Mouse (Mus musculus) cerebellum, postnatal 14 days (tissue): ENCODE measurements at regions not wholly inside any gene's neighbourhood (a gene's known extent, or its start where the extent isn't known, plus 50 kb on each side); places are given as distances from the start of the nearest gene placed in this dataset.

Experiments used
- DNase-seq, 2 experiments: peaks; one replicate each; pipeline ENCODE4 v3.0.0; 2021; ENCODE audit warnings: mixed read lengths in 2 of 2

DNA sequence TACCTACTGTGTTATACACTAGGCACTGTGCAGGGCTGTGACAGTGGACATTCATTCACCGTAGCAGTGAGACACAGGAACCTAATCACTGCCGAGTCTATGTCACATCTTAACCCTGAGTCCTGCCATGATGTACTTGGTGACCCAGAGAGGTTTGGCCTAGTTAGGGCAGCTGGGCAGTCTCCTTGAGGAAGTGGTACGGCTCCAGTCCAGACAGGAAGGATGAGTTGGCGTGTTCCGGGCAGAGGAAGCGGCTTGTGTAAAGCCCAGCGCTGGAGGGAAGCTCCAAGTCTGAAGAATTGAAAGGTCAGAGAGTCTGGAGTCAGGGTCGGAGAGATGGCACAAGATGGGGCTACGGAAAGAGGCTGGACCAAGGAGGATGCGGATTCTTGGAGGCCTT lies 99.4 kb upstream of the Smim15 start:
- no peak for DNase-seq

DNA sequence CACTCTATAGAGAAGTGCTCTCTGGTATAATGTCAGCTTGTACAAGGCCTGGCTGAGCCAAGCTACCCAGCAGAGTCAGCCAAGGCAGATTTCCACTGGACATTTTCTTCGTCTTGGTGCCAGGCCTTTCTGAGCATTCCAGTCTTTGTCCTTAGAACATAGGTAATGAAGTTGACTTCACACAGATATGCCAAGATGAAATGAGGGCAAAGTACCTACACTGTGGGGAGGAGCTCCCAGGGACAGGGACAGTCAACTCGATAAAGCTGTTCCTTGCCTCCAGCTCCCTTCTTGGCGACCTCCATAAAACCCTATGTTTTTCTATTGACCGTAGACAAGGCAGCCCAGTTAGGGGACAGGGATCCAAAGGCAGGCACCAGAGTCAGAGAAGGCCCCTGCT lies 101.3 kb upstream of the Smim15 start:
- no peak for DNase-seq

DNA sequence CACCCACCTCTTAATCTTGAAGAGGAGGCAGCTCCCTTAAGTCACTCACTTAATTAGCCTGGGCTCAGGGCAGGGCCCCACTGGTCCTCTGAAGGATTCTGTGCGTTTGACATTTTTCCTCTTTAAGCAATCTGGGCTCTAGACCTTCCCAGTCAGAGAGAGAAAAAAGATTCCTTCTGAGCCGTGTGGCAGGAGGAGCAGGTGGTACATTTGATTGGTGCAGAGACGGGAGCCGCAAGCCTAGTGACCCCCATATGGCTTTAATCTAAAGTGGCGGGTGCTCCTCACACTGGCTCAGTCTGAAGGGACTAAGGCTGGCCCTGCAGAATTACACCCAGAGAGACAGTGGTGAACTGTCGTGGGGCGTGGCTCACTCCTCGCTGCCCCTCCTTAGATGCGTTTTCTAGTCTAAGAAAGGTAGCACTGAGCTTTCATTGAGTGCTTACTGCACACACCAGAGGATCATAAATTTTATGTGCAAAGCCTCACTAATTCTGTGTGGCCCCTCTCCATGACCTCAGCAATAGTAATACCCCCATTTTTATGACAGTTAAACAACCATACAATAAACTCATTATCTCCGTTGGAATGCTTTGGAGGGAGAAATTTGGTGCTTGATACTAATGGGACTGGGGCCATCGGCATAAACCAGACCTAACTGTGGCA lies 101.8 kb upstream of the Smim15 start:
- no peak for DNase-seq

DNA sequence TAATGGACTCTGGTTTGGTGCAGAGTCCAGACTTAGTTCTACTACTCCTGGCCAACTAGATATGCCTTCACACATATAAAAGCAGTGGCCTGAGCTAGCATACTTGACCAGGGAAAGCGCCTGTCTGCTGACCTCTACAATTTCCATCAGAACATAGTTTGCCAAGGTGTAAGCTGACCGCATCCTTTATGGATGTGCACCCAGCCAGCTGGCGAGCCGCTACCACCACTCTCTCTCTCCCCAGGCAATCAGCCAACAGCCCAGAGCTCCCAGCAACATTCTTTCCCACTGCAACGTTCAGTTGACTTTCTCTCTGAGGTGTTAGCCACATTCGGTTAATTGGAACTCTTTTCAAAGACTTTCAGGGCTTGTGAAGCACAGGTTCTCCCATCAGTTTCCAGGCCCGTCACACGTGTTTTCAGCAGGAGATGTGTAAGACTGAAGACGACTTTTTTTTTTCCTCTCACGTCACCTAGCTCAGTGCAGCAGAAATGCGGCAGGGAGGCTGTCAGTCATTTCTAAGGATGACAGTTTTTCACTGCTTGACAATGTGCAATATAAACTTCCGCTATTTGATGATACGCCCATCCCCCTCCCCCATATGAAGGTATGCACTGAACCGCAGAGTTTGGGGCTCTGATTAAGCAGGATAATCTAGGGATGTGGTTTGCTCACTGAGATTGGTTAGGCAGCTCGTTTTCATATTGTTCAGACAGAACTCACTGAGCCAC lies 104.2 kb upstream of the Smim15 start:
- DNase-seq, result peak; percentile 72 to 73

DNA sequence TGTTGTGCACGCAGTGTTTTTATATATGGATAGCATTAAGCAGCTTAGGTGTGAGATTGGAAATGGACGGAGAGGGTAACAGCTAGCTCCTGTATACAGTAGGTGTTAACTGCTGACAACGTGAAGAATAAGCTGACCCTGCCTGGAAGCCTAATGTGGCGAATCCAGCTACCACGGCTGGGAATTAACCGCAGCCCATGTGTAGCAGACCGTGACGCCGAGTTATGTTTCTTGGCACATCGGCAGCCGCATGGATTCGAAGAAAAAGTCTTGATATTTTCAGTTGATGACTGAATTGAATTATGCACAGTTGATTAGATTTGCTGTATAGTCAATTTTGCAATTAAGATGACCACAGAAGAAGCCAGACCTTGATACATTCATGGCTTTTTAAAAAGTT lies 108.6 kb upstream of the Smim15 start:
- no peak for DNase-seq

DNA sequence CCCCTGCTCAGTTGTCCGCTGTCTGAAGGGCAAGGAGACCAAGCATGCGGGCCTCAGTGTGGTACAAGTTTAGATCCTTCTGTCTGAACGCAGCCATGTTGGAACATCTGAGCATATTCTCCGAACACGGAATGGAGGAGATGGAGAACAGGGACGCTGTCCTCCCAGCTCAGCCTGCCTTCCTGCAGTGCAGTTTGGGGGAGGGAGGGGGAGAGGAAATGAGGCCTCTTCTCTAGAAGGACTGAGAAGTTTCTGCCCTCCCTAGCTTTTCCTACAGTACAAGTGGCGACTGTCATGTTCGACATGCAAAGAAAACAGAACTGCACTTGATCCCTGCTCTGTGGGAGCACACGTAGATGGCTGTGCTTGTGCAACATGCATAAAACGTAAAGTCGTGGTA lies 109.6 kb upstream of the Smim15 start:
- DNase-seq, result no peak

DNA sequence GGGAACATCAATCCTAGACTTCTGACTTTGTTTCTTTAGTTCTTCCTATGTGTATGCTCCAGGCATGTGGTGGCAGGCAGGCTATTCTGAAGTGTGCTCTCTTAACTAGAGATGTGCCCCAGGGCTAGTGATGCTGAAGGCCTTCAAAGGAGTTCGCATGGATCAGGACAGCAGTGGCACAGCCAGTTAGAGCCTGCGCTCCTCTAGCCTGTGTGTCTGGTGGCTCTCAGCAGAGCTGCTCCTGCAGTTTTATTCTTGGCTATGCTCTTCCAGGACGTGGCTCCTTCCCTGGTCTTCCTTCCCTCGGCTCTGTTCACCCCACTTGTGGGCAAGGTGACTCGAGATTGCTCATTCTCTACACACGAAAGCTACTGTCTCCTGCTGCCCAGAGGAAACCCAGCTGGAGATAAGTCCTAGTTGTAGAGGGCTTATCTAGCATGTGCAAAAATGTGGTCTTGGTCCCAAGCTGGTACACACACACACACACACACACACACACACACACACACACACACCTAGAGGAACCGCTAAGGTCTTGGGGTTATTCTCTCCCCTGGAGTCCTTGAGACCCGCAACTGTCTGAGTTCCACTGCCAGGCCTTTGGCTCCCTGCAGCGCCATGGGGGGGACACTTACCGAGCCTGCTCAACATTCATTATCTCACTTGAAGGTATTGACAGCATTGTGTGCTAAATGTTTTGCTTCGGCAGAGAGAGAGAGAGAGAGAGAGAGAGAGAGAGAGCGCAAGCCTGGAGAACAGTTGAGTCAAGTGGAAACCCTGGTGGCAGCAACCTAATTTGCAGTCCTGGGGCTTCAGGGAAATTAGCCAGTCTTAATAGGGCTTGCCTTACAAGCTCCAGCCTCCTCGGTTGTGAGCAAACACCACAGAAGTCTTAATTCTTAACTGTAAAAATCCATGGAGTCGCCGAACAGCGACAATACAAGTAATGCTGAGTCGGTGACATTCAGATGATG lies 110.4 kb upstream of the Smim15 start:
- no peak for DNase-seq

DNA sequence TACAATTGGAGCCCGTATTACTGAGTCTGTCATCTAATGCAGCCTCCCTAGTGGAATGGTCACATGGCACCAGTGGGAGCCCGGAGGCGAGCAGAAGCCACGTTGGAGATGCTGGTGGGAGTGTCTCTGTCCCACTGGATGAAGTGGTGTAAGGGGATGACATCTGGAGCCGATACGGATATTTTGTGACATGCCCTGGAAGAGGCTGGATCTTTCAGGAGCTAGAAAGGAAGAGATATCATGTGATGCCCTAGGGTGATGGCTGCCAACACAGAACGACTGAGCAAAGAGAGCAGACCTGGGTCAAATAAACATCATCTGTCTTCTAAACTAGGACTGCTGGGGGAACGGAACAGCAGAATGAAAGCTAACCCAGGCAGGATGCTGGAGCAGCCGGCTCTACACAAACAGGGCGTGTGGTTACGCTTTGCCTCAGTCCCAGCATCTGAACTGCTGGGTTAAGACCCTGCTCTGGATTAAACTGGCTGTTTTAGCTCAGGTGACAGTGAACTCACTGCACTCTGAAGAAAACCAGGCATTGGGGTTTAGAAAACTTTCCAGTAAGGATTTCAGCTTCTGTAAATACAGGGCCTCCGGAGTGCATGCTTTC lies 111.7 kb upstream of the Smim15 start:
- DNase-seq, result no peak

DNA sequence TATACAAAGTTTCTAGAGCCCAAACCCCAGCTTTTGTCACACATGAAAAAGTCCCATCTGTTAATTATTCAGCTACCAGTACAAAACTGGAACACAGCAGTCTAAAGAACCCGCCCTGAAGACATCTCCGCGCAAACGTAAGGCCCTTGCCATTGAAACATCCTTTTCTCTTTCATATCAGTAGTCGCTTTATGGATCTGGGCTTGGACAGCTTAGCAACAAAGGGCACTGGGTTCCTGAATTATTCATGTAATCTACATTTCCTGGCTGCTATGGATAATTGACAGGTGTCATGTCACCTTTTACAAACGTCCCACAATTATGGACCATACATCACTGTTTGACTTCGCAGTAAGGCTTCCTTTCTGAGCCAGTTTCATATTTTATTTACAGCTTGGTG lies 113.0 kb upstream of the Smim15 start:
- no peak for DNase-seq

DNA sequence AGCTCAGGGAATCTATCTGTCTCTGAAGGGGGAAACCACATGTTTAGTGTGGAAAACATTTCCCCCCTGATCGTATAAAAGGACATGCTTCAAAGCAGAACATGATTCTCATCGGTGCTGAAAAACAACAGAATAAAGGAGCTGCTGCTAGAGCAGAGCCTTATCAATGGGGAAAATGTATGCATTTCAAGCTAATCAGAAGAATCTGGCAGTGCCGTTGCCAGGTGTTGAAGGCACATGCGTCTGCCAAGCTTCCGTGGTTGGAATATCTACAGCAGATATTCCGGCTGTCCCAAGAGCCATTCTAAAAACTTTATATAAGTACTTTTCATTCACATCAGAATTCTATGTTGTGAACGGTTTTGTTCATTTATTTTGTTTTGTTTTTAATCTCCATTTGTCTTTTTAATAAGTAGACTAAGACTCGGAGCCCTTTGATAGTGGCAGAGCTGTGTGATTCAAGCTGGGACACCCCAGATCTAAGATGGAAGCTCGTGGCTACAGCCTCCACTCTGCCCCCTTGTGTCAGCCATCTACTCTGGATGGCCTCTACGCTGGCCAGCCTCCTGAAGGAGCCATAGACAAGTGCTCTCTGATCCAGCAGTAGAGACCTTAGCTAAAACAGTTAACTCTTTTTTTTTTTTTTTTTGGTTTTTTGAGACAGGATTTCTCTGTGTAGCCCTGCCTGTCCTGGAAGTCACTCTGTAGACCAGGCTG lies 116.6 kb upstream of the Smim15 start:
- DNase-seq, result no peak

DNA sequence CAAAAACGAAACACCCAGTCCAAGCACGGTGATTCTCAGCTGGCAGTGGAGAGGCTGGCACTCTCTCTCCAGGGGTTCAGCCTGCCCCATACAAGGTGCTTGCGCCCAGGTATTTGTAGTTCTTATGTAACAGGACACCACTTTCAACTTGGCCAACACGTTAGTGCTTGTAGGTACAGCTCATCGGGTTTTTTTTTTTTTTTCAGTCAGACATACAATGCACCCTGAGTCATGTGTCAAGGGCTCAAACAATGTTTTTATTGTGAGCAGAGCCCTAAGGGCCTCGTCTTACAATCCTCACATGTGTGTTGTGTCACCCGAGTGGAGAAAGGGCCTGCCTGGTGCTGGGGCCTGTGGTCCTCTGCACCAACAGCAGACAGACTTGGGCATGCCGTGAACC lies 118.8 kb upstream of the Smim15 start:
- DNase-seq, result no peak

DNA sequence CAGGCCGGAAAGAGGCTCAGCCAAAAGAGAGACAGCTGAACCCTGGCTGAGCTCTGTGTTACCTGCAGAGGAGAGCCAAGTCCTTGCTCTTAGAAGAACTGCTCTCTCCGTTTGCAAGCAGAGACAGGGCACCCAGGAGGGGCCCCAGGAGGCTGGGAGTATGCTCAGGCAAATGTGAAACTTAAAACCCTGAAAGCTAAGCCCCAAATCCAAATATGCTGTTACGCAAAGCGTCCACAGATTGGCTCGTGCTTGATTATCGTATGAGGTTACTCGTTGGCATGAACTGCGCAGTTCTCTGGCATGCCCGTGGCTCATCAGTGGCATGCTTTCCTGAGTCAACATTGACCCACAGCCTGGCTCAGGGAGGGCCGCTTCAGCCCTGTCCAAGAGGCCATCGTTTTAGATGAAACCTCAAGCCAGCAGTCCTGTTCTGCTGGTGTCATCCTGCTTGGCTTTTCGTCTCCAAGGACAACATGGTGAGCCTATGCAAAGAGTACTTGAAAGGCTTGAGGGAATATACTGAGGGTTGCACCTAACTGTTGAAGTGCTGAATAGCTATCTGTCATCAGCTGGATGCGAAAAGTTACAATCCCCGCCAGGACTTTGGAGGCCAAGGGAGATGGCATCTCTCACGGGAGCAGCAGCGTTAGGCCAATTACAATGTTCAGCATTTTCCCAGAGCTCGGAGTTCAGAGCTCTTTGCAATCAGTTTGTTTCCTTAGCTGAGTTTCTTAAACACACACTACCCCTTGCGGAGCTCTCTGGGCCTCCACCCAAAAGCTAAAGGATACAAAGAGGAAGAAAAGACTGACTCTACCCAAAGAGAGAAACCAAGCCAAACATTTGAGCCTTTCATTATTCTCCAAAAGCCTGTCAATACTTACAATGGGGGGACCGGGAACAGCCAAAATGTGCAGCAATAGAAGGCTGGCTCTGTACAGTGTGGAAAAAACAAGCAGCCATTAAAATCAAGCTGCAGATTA lies 120.8 kb upstream of the Smim15 start:
- peak; percentile 67 to 76 for DNase-seq

DNA sequence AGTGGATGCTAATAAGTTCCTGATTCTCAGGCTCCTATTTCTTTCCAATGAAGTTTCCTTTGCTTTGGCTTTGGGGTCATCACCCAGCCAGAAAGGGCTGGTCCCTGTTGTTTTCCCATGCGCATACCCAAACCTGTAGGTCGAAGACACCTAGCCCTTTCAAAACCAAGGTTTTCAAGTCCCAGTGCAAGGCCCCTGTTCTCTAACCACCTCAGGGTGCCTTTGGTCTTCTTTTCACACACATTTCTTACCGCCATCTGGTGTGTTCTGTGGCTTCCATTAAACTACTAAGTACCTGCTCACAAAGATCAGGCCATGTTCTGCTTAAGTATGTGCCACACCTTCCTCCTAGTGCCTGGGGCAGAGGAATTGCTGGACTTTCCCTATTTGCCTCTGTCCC lies 124.8 kb upstream of the Smim15 start:
- no peak for DNase-seq

DNA sequence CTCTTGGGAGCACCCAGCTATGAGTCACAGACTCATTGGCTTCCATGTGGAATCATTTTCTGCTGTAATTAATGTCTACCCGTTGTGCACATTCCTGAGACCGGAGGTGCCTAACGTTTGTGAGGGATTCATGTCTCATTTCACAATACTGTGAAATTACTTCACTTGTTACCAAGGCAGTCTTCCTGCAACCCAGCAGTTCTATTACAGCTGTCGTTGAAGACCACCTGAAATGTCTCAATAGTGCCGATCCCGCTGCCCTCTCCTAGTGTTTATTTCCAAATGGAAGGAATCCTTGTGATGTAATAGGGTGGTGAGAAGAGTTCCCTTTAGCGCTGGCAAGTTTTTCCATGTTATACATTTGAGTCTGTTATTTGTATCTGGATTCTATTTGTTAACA lies 125.8 kb upstream of the Smim15 start:
- DNase-seq, result no peak

DNA sequence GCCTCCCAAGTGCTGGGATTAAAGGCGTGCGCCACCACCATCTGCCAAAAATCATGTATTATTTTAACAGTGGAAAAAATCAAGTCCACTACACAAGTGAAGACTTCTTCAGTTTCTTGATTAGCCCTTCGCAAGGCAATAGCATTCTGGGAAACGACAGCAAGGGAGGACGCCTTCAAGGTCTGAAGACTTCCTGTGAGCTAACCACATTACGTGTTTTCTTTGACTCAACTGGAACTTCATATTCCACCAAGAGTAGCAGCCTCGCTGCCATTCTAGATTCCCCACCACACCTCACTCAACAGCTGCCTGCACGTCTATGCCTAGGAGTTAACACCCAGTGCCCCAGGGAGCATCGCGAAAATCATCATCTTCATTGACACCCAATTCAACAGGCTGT lies 126.2 kb upstream of the Smim15 start:
- DNase-seq, result no peak

DNA sequence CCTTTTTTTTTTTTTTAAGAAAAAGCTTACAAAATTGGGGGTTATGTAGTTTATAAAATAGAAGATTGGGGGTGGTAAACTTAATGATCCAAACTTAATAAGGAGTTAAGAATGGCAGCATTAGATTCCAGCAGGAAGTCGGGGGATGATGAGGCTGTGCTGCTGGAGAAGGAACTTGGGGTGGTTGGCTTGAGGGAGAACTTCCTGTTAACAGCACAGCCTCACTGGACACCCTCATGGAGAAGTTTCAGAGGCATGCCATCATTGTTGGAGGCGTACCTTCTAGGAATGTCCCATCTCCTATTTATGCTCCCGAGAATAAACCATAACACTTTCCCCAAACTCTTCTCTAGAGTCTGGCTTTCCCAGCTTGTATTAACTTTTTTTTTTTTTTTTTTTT lies 126.7 kb upstream of the Smim15 start:
- DNase-seq, result no peak

DNA sequence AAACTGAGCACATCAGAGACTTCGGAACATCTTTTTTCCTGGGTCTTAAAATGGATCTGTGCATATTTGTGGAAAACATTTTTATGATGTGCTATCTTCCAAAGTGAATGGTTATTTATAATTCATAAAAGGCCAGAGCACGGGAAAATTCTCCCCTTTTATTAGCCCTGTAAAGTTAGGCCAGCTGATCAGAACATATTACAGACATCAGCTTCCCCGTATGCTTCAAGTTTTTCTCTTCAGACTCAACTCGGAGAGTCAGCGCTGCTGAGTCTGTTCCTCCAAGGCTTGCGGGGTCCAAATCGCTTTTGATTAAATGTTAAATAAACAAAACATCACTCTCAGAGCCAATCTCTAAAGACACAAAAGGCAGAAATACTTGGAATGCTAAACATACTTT lies 134.1 kb upstream of the Smim15 start:
- no peak for DNase-seq

DNA sequence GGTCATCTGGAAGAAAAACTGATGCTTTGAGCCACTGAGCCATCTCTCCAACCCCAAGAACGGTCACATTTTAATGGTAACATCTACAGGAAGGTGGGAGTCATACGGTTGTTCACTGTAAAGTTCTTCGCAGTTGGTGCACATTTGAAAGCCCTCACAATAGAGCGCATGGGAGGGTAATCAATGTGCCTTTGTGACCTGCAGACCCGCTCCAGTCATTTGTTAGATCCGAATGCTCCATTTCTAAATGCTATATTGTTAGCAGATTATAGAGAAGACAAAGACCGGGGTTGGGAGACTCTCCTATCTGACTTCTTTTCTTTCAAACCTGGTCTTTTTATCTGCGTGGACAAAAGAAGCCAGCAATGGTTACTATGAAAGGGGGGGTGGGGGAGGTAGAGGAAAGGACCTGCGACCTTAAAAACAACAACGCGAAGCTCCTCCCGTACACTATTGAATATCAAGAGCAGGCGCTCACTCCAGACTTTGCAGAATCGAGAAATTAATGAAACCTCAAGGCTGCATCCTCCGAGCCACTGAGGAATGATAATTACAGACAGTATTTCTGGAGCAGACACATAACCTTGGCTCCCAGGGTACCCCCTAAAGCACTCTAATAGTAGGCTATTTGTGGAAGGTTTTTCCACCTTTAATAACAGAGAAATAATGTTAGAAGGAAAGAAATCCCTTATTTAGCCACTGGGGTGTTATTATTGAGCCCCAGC lies 134.7 kb upstream of the Smim15 start:
- DNase-seq, result no peak

DNA sequence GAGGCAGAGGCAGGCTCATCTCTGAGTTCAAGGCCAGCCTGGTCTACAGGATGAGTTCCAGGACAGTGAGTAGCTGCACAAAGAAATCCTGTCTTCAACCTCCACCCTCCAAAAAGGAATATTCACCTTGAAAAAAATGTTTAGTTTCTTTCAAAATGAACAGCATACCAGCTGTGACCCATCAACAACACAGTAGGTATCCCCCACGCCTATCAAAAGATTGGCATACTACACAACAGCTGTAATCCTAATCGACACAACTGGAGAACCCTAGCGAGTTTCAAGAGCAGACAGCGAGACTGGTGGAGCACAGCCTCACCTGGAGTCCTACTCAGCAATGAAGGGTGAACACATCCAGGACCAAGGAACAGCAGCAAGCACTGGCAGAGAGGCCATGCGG lies 136.3 kb upstream of the Smim15 start:
- no peak for DNase-seq

DNA sequence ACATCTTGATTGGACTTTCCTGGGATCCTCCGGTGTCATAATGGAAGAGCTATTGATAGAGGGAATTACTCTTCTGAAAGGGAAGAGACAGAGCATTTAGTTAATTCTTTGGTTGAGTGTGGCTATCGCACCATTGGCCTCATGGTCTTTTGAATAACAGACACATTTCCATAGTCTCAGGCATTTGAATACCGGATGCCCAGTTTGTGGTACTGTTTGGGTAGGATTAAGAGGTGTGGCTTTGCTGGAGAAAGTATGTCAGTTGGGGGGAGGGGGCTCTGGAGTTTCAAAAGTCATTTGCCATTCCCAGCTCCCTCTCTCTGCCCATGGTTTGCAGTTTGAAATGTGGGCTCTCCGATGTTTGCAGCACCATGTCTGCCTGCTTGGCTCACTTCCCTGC lies 139.4 kb upstream of the Smim15 start:
- no peak for DNase-seq
